In the genomic region with DNA sequence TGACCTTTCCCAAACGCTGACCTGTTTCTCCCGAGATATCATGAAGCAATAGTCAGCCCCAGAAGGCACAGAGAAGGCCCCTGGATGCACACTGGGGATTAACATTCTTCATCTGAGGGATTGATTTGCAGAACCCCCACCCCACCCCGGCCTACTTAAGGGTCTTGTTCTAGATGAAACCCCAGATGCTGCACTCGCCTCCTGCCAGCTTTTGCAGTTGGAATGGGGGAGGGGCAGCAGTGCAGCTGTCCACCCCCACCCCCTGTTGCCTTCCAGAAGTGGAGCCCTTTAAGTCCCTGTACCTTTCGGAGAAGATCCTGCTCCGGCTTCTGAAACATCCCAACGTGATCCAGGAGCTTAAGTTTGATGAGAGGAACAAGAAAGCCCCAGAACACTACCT, we compare ENCODE assay signal across 29 mouse cellular contexts. TPM values are rescaled to one million over a fixed set of nuclear protein-coding genes. Genes with fewer than 3 reads are reported as not detected.
"Had no signal": no experiment of that assay in that cellular context is flagged by ENCODE, and none has a peak within 500 bp of the region (broad histone marks: within the 10 kb centered on the region; RNA-seq: fewer than 3 reads in every experiment).

No protein-coding gene starts in this region.

- H3K4me2 ChIP-seq: heart, embryonic 12.5 days; hindbrain, embryonic 12.5 days; hindbrain, embryonic 14.5 days; intestine, embryonic 15.5 days; kidney, embryonic 15.5 days; limb, embryonic 12.5 days; liver, embryonic 11.5 days; liver, embryonic 13.5 days; liver, embryonic 15.5 days had no signal

- ATAC-seq: hindbrain, embryonic 16.5 days; inflammation-experienced regulatory T-cells, adult 6 months; intestine, embryonic 15.5 days; intestine, postnatal 0 days had no signal

- H3K9me3 ChIP-seq: heart, embryonic 10.5 days; heart, embryonic 12.5 days; hindbrain, embryonic 10.5 days; hindbrain, embryonic 12.5 days; intestine, embryonic 15.5 days; kidney, embryonic 15.5 days; limb, embryonic 10.5 days; limb, embryonic 12.5 days; liver, embryonic 13.5 days; liver, embryonic 15.5 days had no signal

- H3K36me3 ChIP-seq: heart, embryonic 10.5 days; heart, embryonic 12.5 days; hindbrain, embryonic 10.5 days; hindbrain, embryonic 12.5 days; intestine, embryonic 15.5 days; kidney, embryonic 15.5 days; limb, embryonic 10.5 days; limb, embryonic 12.5 days; liver, embryonic 13.5 days; liver, embryonic 15.5 days had no signal

- H3K4me3 ChIP-seq: gastrocnemius, adult 2 months; heart, embryonic 10.5 days; heart, embryonic 12.5 days; hindbrain, embryonic 10.5 days; hindbrain, embryonic 12.5 days; intestine, embryonic 15.5 days; kidney, embryonic 15.5 days; left cerebral cortex, adult 2 months; limb, embryonic 10.5 days; limb, embryonic 12.5 days; liver, embryonic 13.5 days; liver, embryonic 15.5 days had no signal

- DNase-seq: gastrocnemius, adult 2 months; gastrocnemius, postnatal 10 days; gastrocnemius, postnatal 25 days; heart, adult 18-20 months; heart, postnatal 10 days; heart, postnatal 4 days; kidney, adult 18-20 months; kidney, adult 8-10 months; kidney, postnatal 14 days; kidney, postnatal 36 days; liver; liver, embryonic 13.5 days had no signal

- H3K4me1 ChIP-seq: hindbrain, embryonic 12.5 days; intestine, embryonic 15.5 days; kidney, embryonic 15.5 days; limb, embryonic 12.5 days; liver, embryonic 13.5 days; liver, embryonic 15.5 days had no signal

- H3K27ac ChIP-seq: gastrocnemius, adult 2 months; heart, embryonic 10.5 days; hindbrain, embryonic 10.5 days; hindbrain, embryonic 12.5 days; hindbrain, embryonic 14.5 days; intestine, embryonic 15.5 days; kidney, embryonic 15.5 days; kidney, postnatal 0 days; left cerebral cortex, adult 2 months; limb, embryonic 10.5 days; limb, embryonic 12.5 days; liver, embryonic 13.5 days; liver, embryonic 15.5 days had no signal

- H3K27me3 ChIP-seq: heart, embryonic 12.5 days; hindbrain, embryonic 12.5 days; intestine, embryonic 15.5 days; kidney, embryonic 15.5 days; limb, embryonic 12.5 days; liver, embryonic 15.5 days had no signal

- H3K9ac ChIP-seq: heart, embryonic 12.5 days; hindbrain, embryonic 12.5 days; hindbrain, embryonic 14.5 days; intestine, embryonic 15.5 days; kidney, embryonic 15.5 days; limb, embryonic 12.5 days; liver, embryonic 13.5 days; liver, embryonic 15.5 days had no signal

RNA-seq across cellular contexts. Expression of gene Cnnm1, which starts 29.1 kb away (rescaled TPM):
- total RNA-seq: granulocyte monocyte progenitor cell, adult 5-6 weeks had no signal
- polyA plus RNA-seq: inflammation-experienced regulatory T-cells, adult 6 months had no signal
